Mouse (Mus musculus) G1E-ER4 (cell line): ENCODE results near the gene Dnajc12. TPM values are rescaled to one million over a fixed set of nuclear protein-coding genes. Genes with fewer than 3 reads are reported as not detected.

Experiments
- GATA1 ChIP-seq: IDR thresholded peaks from one replicate; pipeline ENCODE4 v1.8.0; 2012; ENCODE audit warnings: low read length, inconsistent platforms
- polyA plus RNA-seq: library from polyadenylated mRNA; stranded (reverse); fragments of >175 nt; gene quantifications from 2 replicates; pipeline ENCODE4 v1.2.3, GENCODE M21; 2012

The Dnajc12 gene
- polyA plus RNA-seq, 1 experiment, result 0.02 TPM

- no peak for TF ChIP-seq GATA1
These were observed 75.3 kb downstream of the Dnajc12 start for GRCm38 (mm10) chr10:63457292-63458128.

Other genes starting within 250 kb of the Dnajc12 start
- not detected in 2 replicates for gene Mypn, start 178.5 kb upstream of the Dnajc12 start, polyA plus RNA-seq
- 4.8 and 6.2 TPM in 2 replicates for gene Herc4, start 138.6 kb upstream of the Dnajc12 start, polyA plus RNA-seq
- 2.8 and 3.6 TPM in 2 replicates for gene Sirt1, start 739 bp upstream of the Dnajc12 start, polyA plus RNA-seq
- gene Gm7075, start 39.3 kb downstream of the Dnajc12 start, polyA plus RNA-seq, result not detected in 2 replicates
- gene Ctnna3, start 47.7 kb downstream of the Dnajc12 start, polyA plus RNA-seq, result not detected in 2 replicates